Mouse (Mus musculus) forebrain, embryonic 14.5 days (tissue): ENCODE measurements at regions not wholly inside any gene's neighbourhood (a gene's known extent, or its start where the extent isn't known, plus 50 kb on each side); places are given as distances from the start of the nearest gene placed in this dataset.

Experiments used
- ATAC-seq: fragments of 200-750 bp; cut with Nextera tagmentation; 2 replicates; pipeline ENCODE4 v1.8.0; 2017; ENCODE audit warnings: mild to moderate bottlenecking, moderate library complexity
- DNase-seq: peaks from one replicate; pipeline ENCODE4 v3.0.0-alpha.2; 2015; ENCODE audit warnings: low spot score
- H3K27ac ChIP-seq: fragments of 300-500 bp; sonication (generic); 2 replicates; pipeline ENCODE4 v1.5.1; 2014; ENCODE audit warnings: low read depth, mild to moderate bottlenecking, control low read depth, low read length, moderate library complexity
- H3K27me3 ChIP-seq: fragments of 300-500 bp; sonication (generic); replicated peaks from 2 replicates; pipeline ENCODE4 v1.6.1; 2014; ENCODE audit warnings: low read length, control low read depth, mixed read lengths; ENCODE audit not compliant: control insufficient read depth, insufficient read depth
- H3K36me3 ChIP-seq: fragments of 300-500 bp; sonication (generic); 2 replicates; pipeline ENCODE4 v1.6.1; 2014; ENCODE audit warnings: low read length, control low read depth; ENCODE audit not compliant: control insufficient read depth, insufficient read depth
- H3K4me1 ChIP-seq: fragments of 300-500 bp; sonication (generic); 2 replicates; pipeline ENCODE4 v1.6.1; 2014; ENCODE audit warnings: antibody characterized with exemption, low read length, control low read depth; ENCODE audit not compliant: control insufficient read depth, insufficient read depth
- H3K4me2 ChIP-seq: fragments of 300-500 bp; sonication (generic); 2 replicates; pipeline ENCODE4 v1.6.1; 2014; ENCODE audit warnings: mild to moderate bottlenecking, control low read depth, low read length
- H3K4me3 ChIP-seq: fragments of 300-500 bp; sonication (generic); 2 replicates; pipeline ENCODE4 v1.5.1; 2014; ENCODE audit warnings: low read depth, low read length, control low read depth
- H3K9ac ChIP-seq: fragments of 300-500 bp; sonication (generic); 2 replicates; pipeline ENCODE4 v1.6.1; 2014; ENCODE audit warnings: mild to moderate bottlenecking, low read length, control low read depth, moderate library complexity
- H3K9me3 ChIP-seq: fragments of 300-500 bp; sonication (generic); replicated peaks from 2 replicates; pipeline ENCODE4 v1.6.1; 2016; ENCODE audit warnings: low read length, control low read depth, mixed read lengths; ENCODE audit not compliant: control insufficient read depth
- WGBS: fragments of 180-500 bp; shearing (Covaris S2); extraction: QIAGEN DNeasy Blood & Tissue Kit; methylation state at CpG from one replicate; pipeline ENCODE4 v1.1.7; 2014; 5-methylcytosine and 5-hydroxymethylcytosine counted together

DNA sequence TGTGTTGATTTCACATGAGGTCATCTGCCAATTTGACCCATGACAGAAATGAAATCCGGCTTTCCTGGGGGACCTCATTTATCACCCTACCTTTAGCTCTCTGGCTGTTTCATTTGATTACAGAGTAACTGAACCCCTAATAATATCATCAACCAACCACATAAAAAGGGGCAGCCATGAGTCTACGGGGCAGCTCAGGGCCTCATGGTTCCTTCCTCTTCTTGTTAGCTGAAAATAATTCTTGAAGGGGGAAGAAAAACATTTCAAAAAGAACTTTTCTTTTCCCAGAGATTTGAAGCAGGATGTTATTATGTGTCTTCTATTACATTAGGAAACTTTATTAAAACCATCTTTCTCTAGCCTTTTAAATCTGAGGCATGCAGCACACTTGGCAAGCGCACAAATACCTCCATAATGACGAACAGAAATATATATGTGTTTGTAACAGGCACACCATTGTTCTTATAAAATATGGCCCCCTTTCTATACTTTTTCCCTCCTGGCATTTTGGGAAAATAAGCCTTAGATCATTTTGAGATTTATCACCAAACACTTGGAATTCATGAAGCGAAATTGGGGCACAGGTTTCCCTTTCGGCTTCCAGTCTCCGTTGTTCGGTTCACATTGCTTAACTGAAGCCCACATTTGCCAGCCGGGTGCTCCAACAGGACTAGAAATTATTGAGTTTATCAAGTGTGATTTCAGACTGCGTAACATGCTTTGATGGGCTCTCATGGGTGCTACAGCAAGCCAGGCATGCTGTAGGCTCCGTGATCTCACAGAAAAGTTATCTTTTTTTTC is 90.7 kb upstream of the Irs2 start:
- H3K9me3 ChIP-seq = no peaks in the 10 kb centered on the region
- no peak overlapping the region for H3K27ac ChIP-seq
- no peaks in the 10 kb centered on the region for H3K27me3 ChIP-seq
- H3K4me3 ChIP-seq = no peak overlapping the region
- ATAC-seq (no peak), DNase-seq (no peak)
- WGBS = 90% methylated on average over 11 of the region's 11 CpGs
- H3K4me2 ChIP-seq = no peak overlapping the region
- no peaks in the 10 kb centered on the region for H3K36me3 ChIP-seq
- no peaks in the 10 kb centered on the region for H3K4me1 ChIP-seq
- H3K9ac ChIP-seq = no peak overlapping the region

DNA sequence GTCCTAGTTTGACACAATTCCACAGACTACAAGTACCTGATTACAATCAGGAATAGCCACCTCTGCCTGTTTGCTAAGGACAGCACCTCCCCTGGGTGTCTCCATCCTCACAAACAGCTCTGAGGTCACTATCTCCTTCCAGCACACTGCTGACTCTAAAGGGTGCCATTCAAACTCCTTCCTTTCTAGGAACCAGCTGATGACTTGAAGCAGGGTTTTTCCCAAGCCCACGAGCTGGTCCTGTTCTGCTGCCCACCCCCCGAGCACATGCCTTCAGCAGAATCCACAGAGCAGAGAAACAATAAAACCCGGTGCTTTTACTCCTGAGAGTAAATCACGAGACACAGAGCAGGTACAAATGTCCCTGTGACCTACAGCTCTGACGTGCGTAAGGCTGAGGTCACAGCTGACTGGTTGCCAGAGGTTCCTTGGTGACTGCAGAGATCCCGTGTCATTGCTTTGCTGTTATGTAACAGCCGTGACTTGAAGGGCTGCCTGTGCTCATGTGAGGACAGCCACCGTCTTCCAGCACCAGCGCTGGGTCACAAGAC is 90.0 kb upstream of the Irs2 start:
- ATAC-seq (no peak), DNase-seq (no peak)
- Histone ChIP-seq H3K4me1 (no peaks in the 10 kb centered on the region), H3K4me2 (no peak overlapping the region), H3K27me3 (no peaks in the 10 kb centered on the region), H3K27ac (no peak overlapping the region), H3K9ac (no peak overlapping the region), H3K4me3 (no peak overlapping the region), H3K36me3 (no peaks in the 10 kb centered on the region), H3K9me3 (no peaks in the 10 kb centered on the region)
- WGBS = 77% methylated on average over 10 of the region's 10 CpGs

DNA sequence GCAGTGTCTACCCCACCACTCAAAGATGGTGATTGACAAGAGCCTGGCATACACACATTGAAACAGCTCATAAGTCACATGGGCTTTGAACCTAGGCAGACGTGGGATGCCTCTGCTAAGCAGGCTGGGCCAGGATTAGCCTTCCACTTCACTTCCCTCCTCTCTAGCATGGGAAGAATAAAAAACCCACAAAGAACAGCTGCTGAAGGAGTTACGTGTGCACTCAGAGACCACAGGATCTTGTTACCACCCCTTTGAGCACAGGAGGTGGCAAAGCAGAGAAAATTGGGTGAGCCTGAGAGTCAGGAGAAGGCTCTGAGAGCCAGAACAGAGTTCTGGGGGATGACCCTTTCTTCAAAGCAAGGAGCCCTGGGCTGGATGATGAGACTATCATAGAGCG is 89.6 kb upstream of the Irs2 start:
- WGBS = 75% methylated on average over 3 of the region's 3 CpGs

DNA sequence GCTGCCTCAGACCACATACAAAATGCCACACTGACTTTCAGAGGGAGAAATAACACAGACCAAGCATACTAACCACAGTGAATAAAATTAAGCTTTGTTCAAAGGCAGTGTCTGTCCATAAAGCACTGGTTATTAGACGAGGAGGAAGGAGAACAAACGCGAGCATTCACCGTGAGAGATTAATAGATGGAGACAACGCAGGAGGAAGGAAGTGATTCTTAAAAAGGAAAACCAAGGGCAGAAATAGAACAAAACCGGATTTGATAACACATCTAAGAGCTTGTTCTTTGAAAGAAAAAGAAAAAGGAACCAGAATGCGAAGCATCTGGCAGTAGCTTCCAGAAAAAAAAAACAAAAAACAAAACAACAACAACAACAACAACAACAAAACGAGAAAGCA is 86.3 kb upstream of the Irs2 start:
- Histone ChIP-seq H3K4me2 (no peak overlapping the region), H3K4me3 (no peak overlapping the region), H3K27ac (no peak overlapping the region), H3K9ac (no peak overlapping the region), H3K9me3 (no peaks in the 10 kb centered on the region), H3K36me3 (no peaks in the 10 kb centered on the region), H3K4me1 (no peaks in the 10 kb centered on the region), H3K27me3 (no peaks in the 10 kb centered on the region)
- WGBS = 64% methylated on average over 8 of the region's 8 CpGs
- ATAC-seq (no peak), DNase-seq (no peak)

More for the DNA sequence above, 89.6 kb upstream of the Irs2 start:
- H3K4me2 ChIP-seq = no peak overlapping the region
- DNase-seq (no peak), ATAC-seq (no peak)
- H3K4me1 ChIP-seq = no peaks in the 10 kb centered on the region
- no peak overlapping the region for H3K4me3 ChIP-seq
- no peaks in the 10 kb centered on the region for H3K9me3 ChIP-seq
- H3K27me3 ChIP-seq = no peaks in the 10 kb centered on the region
- H3K9ac ChIP-seq = no peak overlapping the region
- H3K36me3 ChIP-seq = no peaks in the 10 kb centered on the region
- no peak overlapping the region for H3K27ac ChIP-seq

DNA sequence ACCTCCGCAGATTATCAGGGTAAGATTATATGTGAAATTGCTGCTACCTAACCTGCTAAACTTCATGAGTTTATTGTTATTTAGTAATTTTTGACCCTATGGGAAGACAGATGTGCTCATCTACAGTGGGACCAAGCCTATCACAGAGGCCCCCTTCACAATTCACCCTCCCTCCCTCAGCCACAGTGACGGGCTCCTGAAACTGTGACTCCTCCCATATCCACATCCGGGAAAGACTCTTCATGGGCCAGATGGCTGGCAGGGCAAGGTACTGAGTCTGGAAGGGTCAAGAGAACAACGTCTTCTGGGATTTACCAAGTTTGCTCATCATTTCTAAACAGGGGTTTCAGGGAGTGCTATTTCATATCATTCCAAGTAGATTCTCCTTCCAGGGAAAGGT is 84.1 kb upstream of the Irs2 start:
- 78% methylated on average over 4 of the region's 4 CpGs for WGBS
- Histone ChIP-seq H3K4me2 (no peak overlapping the region), H3K9me3 (no peaks in the 10 kb centered on the region), H3K27me3 (no peaks in the 10 kb centered on the region), H3K4me1 (no peaks in the 10 kb centered on the region), H3K36me3 (no peaks in the 10 kb centered on the region), H3K4me3 (no peak overlapping the region), H3K9ac (no peak overlapping the region), H3K27ac (no peak overlapping the region)
- no peak for DNase-seq
- ATAC-seq = no peak

DNA sequence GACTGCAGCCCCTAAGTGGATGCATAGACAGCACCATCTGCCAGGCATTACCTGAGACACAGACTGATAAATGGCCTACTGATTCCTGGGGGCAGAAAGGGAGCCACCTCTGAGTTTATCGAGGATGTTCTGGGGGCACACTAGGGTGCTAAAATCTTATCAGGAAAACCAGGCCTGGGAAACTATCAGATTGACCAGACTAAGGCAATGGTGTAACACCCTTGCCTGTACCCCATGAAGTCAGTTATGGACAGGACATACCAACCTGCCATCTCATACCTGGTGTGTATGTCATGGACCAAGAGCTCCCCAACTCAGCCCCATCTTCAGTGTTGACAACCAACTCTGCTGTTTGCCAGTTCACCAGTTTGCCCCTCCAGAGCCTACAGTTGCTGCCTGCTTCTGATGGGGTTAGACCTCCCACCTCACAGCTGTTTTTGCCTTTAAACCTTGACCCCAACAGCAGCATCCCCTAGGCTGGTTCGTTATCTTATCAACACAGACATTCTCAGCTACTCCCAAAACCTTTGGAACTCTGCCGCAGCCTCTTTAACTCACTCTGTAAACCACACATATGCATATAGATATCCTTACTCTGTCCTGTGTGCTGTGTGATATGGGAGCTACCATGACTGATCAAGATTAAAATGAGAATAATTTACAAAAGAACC is 83.6 kb upstream of the Irs2 start:
- DNase-seq (no peak), ATAC-seq (no peak)
- Histone ChIP-seq H3K27ac (no peak overlapping the region), H3K4me1 (no peaks in the 10 kb centered on the region), H3K27me3 (no peaks in the 10 kb centered on the region), H3K4me3 (no peak overlapping the region), H3K4me2 (no peak overlapping the region), H3K9ac (no peak overlapping the region), H3K36me3 (no peaks in the 10 kb centered on the region), H3K9me3 (no peaks in the 10 kb centered on the region)
- WGBS = 89% methylated on average over 3 of the region's 3 CpGs

DNA sequence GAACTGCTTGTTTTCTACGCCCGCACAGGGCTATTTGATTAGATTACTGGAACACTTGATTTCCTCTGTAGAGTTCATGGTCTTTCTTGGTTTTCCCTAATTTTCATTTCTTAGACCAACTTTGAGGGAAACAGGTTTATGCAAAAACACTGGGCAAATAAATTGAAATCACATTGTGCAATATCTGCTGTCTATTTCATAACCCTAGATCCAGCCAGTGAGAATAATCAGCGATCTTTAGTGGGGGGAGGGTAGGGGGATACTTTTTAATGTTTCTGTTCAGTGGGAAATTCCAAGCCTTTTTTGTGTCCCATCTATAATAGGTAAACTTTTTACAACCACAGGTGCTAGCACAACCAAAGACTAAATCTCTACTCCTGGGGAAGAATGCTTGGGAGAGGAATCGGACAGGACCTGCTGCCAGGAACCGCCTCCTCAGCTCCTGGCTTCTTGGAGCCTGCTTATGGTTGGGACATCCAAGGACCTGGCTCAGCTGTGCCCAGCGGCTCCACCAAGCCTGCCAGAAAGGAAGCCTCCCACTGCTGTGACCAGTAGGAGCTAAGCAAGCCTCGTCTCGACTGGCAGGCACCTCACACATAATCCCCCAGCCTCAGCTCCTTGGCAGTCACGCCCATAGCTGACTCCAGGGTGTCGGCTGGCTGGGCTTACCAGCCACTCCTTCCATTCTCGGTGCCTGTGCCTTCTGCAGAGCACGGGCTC is 80.8 kb upstream of the Irs2 start:
- Histone ChIP-seq H3K4me1 (no peaks in the 10 kb centered on the region), H3K4me3 (no peak overlapping the region), H3K36me3 (no peaks in the 10 kb centered on the region), H3K9ac (no peak overlapping the region), H3K4me2 (no peak overlapping the region), H3K27ac (no peak overlapping the region), H3K9me3 (no peaks in the 10 kb centered on the region), H3K27me3 (no peaks in the 10 kb centered on the region)
- DNase-seq = no peak
- ATAC-seq = no peak
- 51% methylated on average over 12 of the region's 12 CpGs for WGBS

DNA sequence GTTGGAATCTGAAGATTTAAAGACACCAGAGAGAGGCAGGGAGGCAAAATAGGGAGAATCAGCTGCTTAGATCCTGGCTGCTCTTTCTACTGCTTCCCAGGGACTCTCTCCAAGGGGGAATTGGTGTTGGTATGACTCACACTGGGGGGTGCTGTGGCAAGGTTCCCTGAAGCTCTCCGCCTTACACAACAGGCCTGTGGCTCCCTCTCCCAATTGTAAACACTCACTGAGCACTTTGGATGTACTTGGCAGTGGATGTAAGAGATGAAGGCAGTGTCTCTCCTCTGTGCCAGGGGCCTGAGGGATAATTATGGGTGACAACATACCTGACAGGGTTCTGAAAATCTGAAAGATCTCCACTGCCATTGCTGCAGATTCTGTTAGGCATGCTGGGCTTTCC is 77.0 kb upstream of the Irs2 start:
- Histone ChIP-seq H3K4me3 (no peak overlapping the region), H3K9ac (no peak overlapping the region)
- WGBS = 65% methylated on average over 1 of the region's 1 CpGs

More for the DNA sequence above, 77.0 kb upstream of the Irs2 start:
- Histone ChIP-seq H3K27ac (no peak overlapping the region), H3K27me3 (no peaks in the 10 kb centered on the region), H3K36me3 (no peaks in the 10 kb centered on the region), H3K4me2 (no peak overlapping the region), H3K9me3 (no peaks in the 10 kb centered on the region), H3K4me1 (no peaks in the 10 kb centered on the region)
- DNase-seq (no peak), ATAC-seq (no peak)
